Mouse (Mus musculus): Measurements from ENCODE around the gene Xrcc1.

DNA sequence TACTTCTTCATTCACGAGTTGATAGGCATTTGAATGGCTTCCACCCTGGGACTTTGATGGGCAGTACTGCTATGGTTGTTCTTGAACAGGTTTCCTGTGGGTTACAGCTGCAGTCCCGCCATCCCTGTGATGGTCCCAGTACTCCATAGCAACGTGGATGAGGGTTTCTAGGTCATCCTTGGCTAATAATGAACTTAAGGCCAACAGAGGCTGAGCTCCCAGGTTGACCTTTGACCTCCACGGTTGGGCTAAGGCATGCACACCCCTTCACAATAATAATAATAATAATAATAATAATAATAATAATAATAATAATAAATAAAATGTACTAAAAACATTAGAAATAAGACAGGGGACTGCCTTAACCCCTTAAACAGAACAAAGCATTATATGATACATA, 52.0 kb downstream of the Xrcc1 start:
- TF ChIP-seq CTCF (conservative IDR thresholded peaks at IDR 0.05; ENCODE audit: insufficient read depth, insufficient read length, low read depth, low read length) = no peak
- TF ChIP-seq POLR2A (IDR thresholded peaks at IDR 0.05; ENCODE audit: low read depth, low read length) = no peak

All from kidney, adult 2 months (tissue).